Mouse (Mus musculus): ENCODE results near the gene Cideb.
A peak's percentile ranks its signal among the peaks of the same experiment; 100 is the strongest.

The Cideb gene

GRCm38 (mm10) chr14:55721700-55722437 lies 36.4 kb downstream of the Cideb start, which contains the start of gene Rabggta:
TSS of gene Rabggta (minus strand) at chr14:55722263.
- Histone ChIP-seq H3K27me3 (ENCODE audit: control insufficient read depth, insufficient read depth, low read length, poor library complexity, severe bottlenecking) (no peaks in the 10 kb centered on the region), H3K36me3 (ENCODE audit: control insufficient read depth, insufficient read depth, low read length, poor library complexity, severe bottlenecking) (peaks cover 24% of the 10 kb centered on the region)
- DNase-seq (ENCODE audit: low read depth, low spot score), result peak; percentile 97

- Histone ChIP-seq H3K36me3 (ENCODE audit: control insufficient read depth, insufficient read depth, low read length, poor library complexity, severe bottlenecking) (peaks cover 25% of the 10 kb centered on the region), H3K27me3 (ENCODE audit: control insufficient read depth, insufficient read depth, low read length, poor library complexity, severe bottlenecking) (no peaks in the 10 kb centered on the region)
- DNase-seq (ENCODE audit: low read depth, low spot score), result no peak
Observed at GRCm38 (mm10) chr14:55721076-55721475, 37.2 kb downstream of the Cideb start.

GRCm38 (mm10) chr14:55720666-55721065 lies 37.6 kb downstream of the Cideb start:
- H3K27me3 ChIP-seq (ENCODE audit: control insufficient read depth, insufficient read depth, low read length, poor library complexity, severe bottlenecking), result no peaks in the 10 kb centered on the region

GRCm38 (mm10) chr14:55719737-55720136 lies 38.5 kb downstream of the Cideb start:
- H3K36me3 ChIP-seq (ENCODE audit: control insufficient read depth, insufficient read depth, low read length, poor library complexity, severe bottlenecking), result peaks cover 25% of the 10 kb centered on the region
- no peaks in the 10 kb centered on the region for H3K27me3 ChIP-seq (ENCODE audit: control insufficient read depth, insufficient read depth, low read length, poor library complexity, severe bottlenecking)
- DNase-seq (ENCODE audit: low read depth, low spot score), result no peak

More at GRCm38 (mm10) chr14:55720666-55721065, 37.6 kb downstream of the Cideb start:
- DNase-seq (ENCODE audit: low read depth, low spot score), result no peak
- peaks cover 25% of the 10 kb centered on the region for H3K36me3 ChIP-seq (ENCODE audit: control insufficient read depth, insufficient read depth, low read length, poor library complexity, severe bottlenecking)

- no peaks in the 10 kb centered on the region; the same call in 1 of the 2 replicates for H3K27me3 ChIP-seq (ENCODE audit: control insufficient read depth, insufficient read depth, low read length, poor library complexity, severe bottlenecking)
- H3K36me3 ChIP-seq (ENCODE audit: control insufficient read depth, insufficient read depth, low read length, poor library complexity, severe bottlenecking), result peaks cover 25% of the 10 kb centered on the region
- no peak for DNase-seq (ENCODE audit: low read depth, low spot score)
Observed at GRCm38 (mm10) chr14:55716884-55717283, 41.4 kb downstream of the Cideb start.

- no peaks in the 10 kb centered on the region; the same call in 1 of the 2 replicates for H3K27me3 ChIP-seq (ENCODE audit: control insufficient read depth, insufficient read depth, low read length, poor library complexity, severe bottlenecking)
- H3K36me3 ChIP-seq (ENCODE audit: control insufficient read depth, insufficient read depth, low read length, poor library complexity, severe bottlenecking), result peaks cover 25% of the 10 kb centered on the region
- DNase-seq (ENCODE audit: low read depth, low spot score), result no peak
Observed at GRCm38 (mm10) chr14:55716271-55716670, 42.0 kb downstream of the Cideb start.

GRCm38 (mm10) chr14:55714893-55715292 lies 43.4 kb downstream of the Cideb start:
- no peak for DNase-seq (ENCODE audit: low read depth, low spot score)
- Histone ChIP-seq H3K27me3 (ENCODE audit: control insufficient read depth, insufficient read depth, low read length, poor library complexity, severe bottlenecking) (no peaks in the 10 kb centered on the region; the same call in 1 of the 2 replicates), H3K36me3 (ENCODE audit: control insufficient read depth, insufficient read depth, low read length, poor library complexity, severe bottlenecking) (peaks cover 23% of the 10 kb centered on the region)

GRCm38 (mm10) chr14:55713729-55714122 lies 44.5 kb downstream of the Cideb start, which contains the start of gene Tgm1:
TSS of gene Tgm1 (minus strand) at chr14:55713926.
- Histone ChIP-seq H3K36me3 (ENCODE audit: control insufficient read depth, insufficient read depth, low read length, poor library complexity, severe bottlenecking) (peaks cover 14% of the 10 kb centered on the region), H3K27me3 (ENCODE audit: control insufficient read depth, insufficient read depth, low read length, poor library complexity, severe bottlenecking) (no peaks in the 10 kb centered on the region; the same call in 1 of the 2 replicates)
- DNase-seq (ENCODE audit: low read depth, low spot score), result no peak

- no peak for DNase-seq (ENCODE audit: low read depth, low spot score)
- peaks cover 8% of the 10 kb centered on the region for H3K36me3 ChIP-seq (ENCODE audit: control insufficient read depth, insufficient read depth, low read length, poor library complexity, severe bottlenecking)
- H3K27me3 ChIP-seq (ENCODE audit: control insufficient read depth, insufficient read depth, low read length, poor library complexity, severe bottlenecking), result no peaks in the 10 kb centered on the region; the same call in 1 of the 2 replicates
Observed at GRCm38 (mm10) chr14:55713007-55713728, 45.1 kb downstream of the Cideb start.

- DNase-seq (ENCODE audit: low read depth, low spot score), result no peak
Observed at GRCm38 (mm10) chr14:55711786-55712185, 46.5 kb downstream of the Cideb start.

GRCm38 (mm10) chr14:55709509-55709908 lies 48.7 kb downstream of the Cideb start:
- H3K36me3 ChIP-seq (ENCODE audit: control insufficient read depth, insufficient read depth, low read length, poor library complexity, severe bottlenecking), result no peaks in the 10 kb centered on the region
- H3K27me3 ChIP-seq (ENCODE audit: control insufficient read depth, insufficient read depth, low read length, poor library complexity, severe bottlenecking), result no peaks in the 10 kb centered on the region; the same call in 1 of the 2 replicates
- no peak for DNase-seq (ENCODE audit: low read depth, low spot score)

More at GRCm38 (mm10) chr14:55711786-55712185, 46.5 kb downstream of the Cideb start:
- H3K27me3 ChIP-seq (ENCODE audit: control insufficient read depth, insufficient read depth, low read length, poor library complexity, severe bottlenecking), result no peaks in the 10 kb centered on the region; the same call in 1 of the 2 replicates
- H3K36me3 ChIP-seq (ENCODE audit: control insufficient read depth, insufficient read depth, low read length, poor library complexity, severe bottlenecking), result peaks cover 1% of the 10 kb centered on the region; the same call in 1 of the 2 replicates

GRCm38 (mm10) chr14:55707397-55707796 lies 50.9 kb downstream of the Cideb start:
- no peaks in the 10 kb centered on the region for H3K36me3 ChIP-seq (ENCODE audit: control insufficient read depth, insufficient read depth, low read length, poor library complexity, severe bottlenecking)
- no peaks in the 10 kb centered on the region for H3K27me3 ChIP-seq (ENCODE audit: control insufficient read depth, insufficient read depth, low read length, poor library complexity, severe bottlenecking)
- no peak for DNase-seq (ENCODE audit: low read depth, low spot score)

- Histone ChIP-seq H3K36me3 (ENCODE audit: control insufficient read depth, insufficient read depth, low read length, poor library complexity, severe bottlenecking) (no peaks in the 10 kb centered on the region), H3K27me3 (ENCODE audit: control insufficient read depth, insufficient read depth, low read length, poor library complexity, severe bottlenecking) (no peaks in the 10 kb centered on the region)
- DNase-seq (ENCODE audit: low read depth, low spot score), result no peak
Observed at GRCm38 (mm10) chr14:55706051-55706600, 52.1 kb downstream of the Cideb start.

All from splenic B cell, adult 2 months (primary cell).